Mouse (Mus musculus): ENCODE data around the gene Cd4.

DNA sequence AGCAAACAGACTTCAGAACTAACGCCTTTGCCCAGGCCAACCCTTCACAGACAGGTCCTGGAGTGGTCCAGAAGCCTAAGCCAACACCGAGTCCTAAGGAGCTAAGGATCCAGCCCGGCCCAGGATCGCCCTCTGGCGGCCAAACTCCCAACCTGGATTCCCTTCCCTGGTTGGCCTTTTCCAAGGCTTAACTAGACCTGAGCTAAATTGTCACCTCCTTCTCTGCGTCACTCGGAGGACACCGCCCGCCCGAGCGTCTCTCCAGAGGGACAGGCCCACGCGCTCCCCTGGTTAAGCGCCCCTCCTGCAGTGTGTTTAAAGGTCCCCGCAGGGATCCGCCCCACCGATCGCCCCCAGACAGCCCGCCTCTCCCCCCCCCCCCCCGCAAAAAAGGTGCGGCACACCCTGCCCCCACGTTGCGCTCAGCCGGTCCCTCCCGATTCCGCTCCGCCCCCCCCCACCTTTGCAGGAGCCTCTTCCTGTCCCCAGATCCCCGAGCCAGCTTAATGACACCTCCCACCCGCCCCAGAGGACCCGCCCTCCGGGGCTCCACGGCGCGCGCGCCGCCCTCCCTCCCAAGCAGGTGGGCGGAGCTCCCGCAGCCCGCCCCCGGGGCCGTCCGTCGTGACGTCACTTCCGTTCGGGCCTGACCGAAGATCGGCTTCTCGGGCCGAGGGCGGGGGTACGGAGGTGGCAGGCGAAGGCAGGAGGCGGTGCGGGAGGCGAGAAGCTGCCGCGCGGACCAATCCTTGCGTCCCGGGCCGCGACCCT, 42.9 kb upstream of the Cd4 start, which contains the start of gene Mlf2:
- TF ChIP-seq CTCF (IDR thresholded peaks at IDR 0.05; ENCODE audit: borderline replicate concordance, insufficient read depth, low read depth, low read length) (peak; percentile 97), POLR2A (IDR thresholded peaks at IDR 0.05; ENCODE audit: borderline replicate concordance, insufficient read depth, low read length) (peak; percentile 85)
